Mouse (Mus musculus) adrenal gland, postnatal 25 days (tissue): ENCODE results near the gene Spi1. TPM values are rescaled to one million over a fixed set of nuclear protein-coding genes. Genes with fewer than 3 reads are reported as not detected.

Experiments used
- total RNA-seq: library from RNA; stranded (reverse); gene quantifications from 2 replicates; pipeline ENCODE4 v1.2.3, GENCODE M21; 2021

The Spi1 gene
- total RNA-seq, 1 experiment from 2014 or later, result 3.0 TPM

Other genes starting within 250 kb of the Spi1 start
- gene Mtch2, start 235.2 kb upstream of the Spi1 start, total RNA-seq, result 248 and 259 TPM in 2 replicates
- gene C1qtnf4, start 196.5 kb upstream of the Spi1 start, total RNA-seq, result 1.00 and 1.9 TPM in 2 replicates
- gene Kbtbd4, start 177.7 kb upstream of the Spi1 start, total RNA-seq, result 30.9 and 36.0 TPM in 2 replicates
- 313 and 358 TPM in 2 replicates for gene Ndufs3, start 177.6 kb upstream of the Spi1 start, total RNA-seq
- gene Celf1, start 142.0 kb upstream of the Spi1 start, total RNA-seq, result 92.6 and 96.8 TPM in 2 replicates
- gene Rapsn, start 46.8 kb upstream of the Spi1 start, total RNA-seq, result 2.1 and 2.9 TPM in 2 replicates
- 203 and 258 TPM in 2 replicates for gene Psmc3, start 28.4 kb upstream of the Spi1 start, total RNA-seq
- 31.2 and 32.7 TPM in 2 replicates for gene Slc39a13, start 12.0 kb upstream of the Spi1 start, total RNA-seq
- not detected in 2 replicates for gene Mybpc3, start 35.8 kb downstream of the Spi1 start, total RNA-seq
- 21.0 and 22.9 TPM in 2 replicates for gene Madd, start 101.4 kb downstream of the Spi1 start, total RNA-seq
- gene Nr1h3, start 120.4 kb downstream of the Spi1 start, total RNA-seq, result 16.7 and 22.7 TPM in 2 replicates
- 34.0 and 41.8 TPM in 2 replicates for gene Acp2, start 120.5 kb downstream of the Spi1 start, total RNA-seq
- 10.4 and 13.2 TPM in 2 replicates for gene Ddb2, start 154.6 kb downstream of the Spi1 start, total RNA-seq
- 134 and 152 TPM in 2 replicates for gene Pacsin3, start 173.6 kb downstream of the Spi1 start, total RNA-seq
- gene Arfgap2, start 182.6 kb downstream of the Spi1 start, total RNA-seq, result 107 and 108 TPM in 2 replicates